ENCODE assay signal across 9 mouse cellular contexts in the genomic region with DNA sequence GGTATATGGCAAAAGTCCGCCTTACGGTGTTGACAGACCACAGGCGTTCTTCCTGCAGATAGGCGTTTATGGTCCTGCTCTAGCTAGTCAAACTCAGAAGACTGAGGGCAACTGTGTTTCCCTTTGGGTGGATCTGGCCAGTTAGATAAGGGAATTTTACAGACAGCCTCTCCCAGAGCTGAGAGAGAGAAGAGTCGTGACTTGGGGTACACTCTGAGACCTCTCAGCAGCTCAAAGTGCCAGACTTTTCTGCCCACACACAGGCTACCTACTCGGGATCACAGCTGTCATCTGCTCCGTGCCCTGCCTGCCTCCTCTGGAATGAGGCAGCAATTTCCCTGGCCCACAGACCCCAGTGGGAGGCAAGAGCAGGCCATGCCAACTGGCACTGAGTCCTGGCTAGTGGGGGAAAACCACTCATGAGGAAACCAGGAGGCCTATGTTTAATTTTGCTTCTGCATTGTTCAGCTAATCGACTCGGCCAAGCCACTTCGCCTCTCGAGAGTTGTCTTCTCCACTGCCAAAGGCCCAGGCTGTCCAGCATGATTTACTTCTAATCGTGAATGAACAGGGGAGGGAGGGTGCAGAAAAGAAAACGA. TPM values are rescaled to one million over a fixed set of nuclear protein-coding genes. Genes with fewer than 3 reads are reported as not detected.
DNase-seq lines count a peak whose midpoint lies in the region; ATAC-seq lines count a peak whose summit lies in the region.
"Had no signal": no experiment of that assay in that cellular context is flagged by ENCODE, and none has a peak within 500 bp of the region (broad histone marks: within the 10 kb centered on the region; RNA-seq: fewer than 3 reads in every experiment).

No protein-coding gene starts in this region.

- no peaks in the 10 kb centered on the region for H3K36me3 ChIP-seq in forebrain, embryonic 13.5 days (ENCODE audit: poor library complexity, severe bottlenecking)
- H3K36me3 ChIP-seq in forebrain, embryonic 11.5 days (ENCODE audit: control insufficient read depth, insufficient read depth, low read length): no peaks in the 10 kb centered on the region
- H3K36me3 ChIP-seq in heart, embryonic 10.5 days: no peaks in the 10 kb centered on the region
- H3K36me3 ChIP-seq: midbrain, embryonic 12.5 days had no signal

- H3K27me3 ChIP-seq in forebrain, embryonic 13.5 days: peaks cover 10% of the 10 kb centered on the region; the same call in 1 of the 2 replicates
- no peaks in the 10 kb centered on the region for H3K27me3 ChIP-seq in forebrain, embryonic 11.5 days (ENCODE audit: control insufficient read depth, insufficient read depth, low read length)
- peaks cover 7% of the 10 kb centered on the region; the same call in 1 of the 2 replicates for H3K27me3 ChIP-seq in heart, embryonic 10.5 days (ENCODE audit: insufficient read depth, poor library complexity, severe bottlenecking)

- no peaks in the 10 kb centered on the region; the same call in 1 of the 2 replicates for H3K9me3 ChIP-seq in forebrain, embryonic 13.5 days (replicated peaks)
- no peaks in the 10 kb centered on the region for H3K9me3 ChIP-seq in forebrain, embryonic 11.5 days (ENCODE audit: control insufficient read depth, low read length)
- no peaks in the 10 kb centered on the region for H3K9me3 ChIP-seq in heart, embryonic 10.5 days
- H3K9me3 ChIP-seq: midbrain, embryonic 12.5 days had no signal

- no peak for DNase-seq in forebrain, embryonic 11.5 days (ENCODE audit: low spot score)
- DNase-seq in 416B (ENCODE audit: low read depth): peak; percentile 85
- peak; percentile 22 for DNase-seq in cerebellum, adult 8-10 months
- DNase-seq in heart, embryonic 10.5 days (ENCODE audit: low spot score): no peak
- peak; percentile 29 to 32 for DNase-seq in kidney, postnatal 36 days
- peak; percentile 20 for DNase-seq in ovary, adult 18-20 months (ENCODE audit: low spot score)
- no peak for DNase-seq in spleen, postnatal 14 days (ENCODE audit: low spot score in 2 of 2)

- H3K4me1 ChIP-seq in forebrain, embryonic 13.5 days: peaks cover 20% of the 10 kb centered on the region
- peaks cover 12% of the 10 kb centered on the region for H3K4me1 ChIP-seq in forebrain, embryonic 11.5 days (replicated peaks; ENCODE audit: control insufficient read depth, insufficient read depth, low read length)
- H3K4me1 ChIP-seq in heart, embryonic 10.5 days: peaks cover 55% of the 10 kb centered on the region

- ATAC-seq in forebrain, embryonic 13.5 days: no peak
- no peak for ATAC-seq in forebrain, embryonic 11.5 days (replicated peaks; ENCODE audit: low FRiP score)

- H3K4me3 ChIP-seq in forebrain, embryonic 13.5 days: no peak overlapping the region
- H3K4me3 ChIP-seq in forebrain, embryonic 11.5 days (ENCODE audit: low read depth, low read length): no peak overlapping the region
- no peak overlapping the region for H3K4me3 ChIP-seq in heart, embryonic 10.5 days
- H3K4me3 ChIP-seq: midbrain, embryonic 12.5 days had no signal

- 0 out of 2 replicates have a peak overlapping the region, but pooled peaks have one; percentile 31 for H3K27ac ChIP-seq in forebrain, embryonic 13.5 days
- no peak overlapping the region for H3K27ac ChIP-seq in forebrain, embryonic 11.5 days (ENCODE audit: low read depth, low read length)
- H3K27ac ChIP-seq in heart, embryonic 10.5 days: peak overlapping the region; percentile 84
- H3K27ac ChIP-seq: midbrain, embryonic 12.5 days had no signal

- H3K9ac ChIP-seq in forebrain, embryonic 13.5 days: no peak overlapping the region
- H3K9ac ChIP-seq in forebrain, embryonic 11.5 days (ENCODE audit: low read length): no peak overlapping the region
- H3K9ac ChIP-seq: midbrain, embryonic 12.5 days had no signal

- H3K4me2 ChIP-seq in forebrain, embryonic 13.5 days: no peak overlapping the region
- H3K4me2 ChIP-seq in forebrain, embryonic 11.5 days (ENCODE audit: low read depth, low read length, severe bottlenecking): no peak overlapping the region
- H3K4me2 ChIP-seq: midbrain, embryonic 12.5 days had no signal

- 55% methylated on average over 13 of the region's 13 CpGs for WGBS in forebrain, embryonic 13.5 days
- WGBS in forebrain, embryonic 11.5 days: 69% methylated on average over 13 of the region's 13 CpGs
- 32% methylated on average over 13 of the region's 13 CpGs for WGBS in heart, embryonic 10.5 days

RNA-seq across cellular contexts. Expression of gene Slc2a1, which starts 31.3 kb away (rescaled TPM):
- 95.4 and 96.2 TPM in 2 replicates for polyA plus RNA-seq in forebrain, embryonic 13.5 days (2015; fragmentation: Nextera tagmentation; extraction: Ambion mirVana)
- 171 and 181 TPM in 2 replicates for polyA plus RNA-seq in forebrain, embryonic 11.5 days (2014; fragmentation: Nextera tagmentation; extraction: Ambion mirVana)
- 549 and 607 TPM in 2 replicates for polyA plus RNA-seq in heart, embryonic 10.5 days (2016; fragmentation: Nextera tagmentation; extraction: Ambion mirVana)

Comparison
In these comparisons a context has a peak if more than half of its experiments do, and no peak if none do; other contexts are left out.
1. DNase-seq: peak in 416B (single experiment), cerebellum, adult 8-10 months (single experiment), kidney, postnatal 36 days (2 of 2) and ovary, adult 18-20 months (single experiment); none in forebrain, embryonic 11.5 days (single experiment), heart, embryonic 10.5 days (single experiment) and spleen, postnatal 14 days (0 of 2).